Mouse (Mus musculus) CH12.LX (cell line): ENCODE data around the gene Pla2g4f. TPM values are rescaled to one million over a fixed set of nuclear protein-coding genes. Genes with fewer than 3 reads are reported as not detected.

Experiments
- DNase-seq: peaks from one replicate; pipeline ENCODE4 v3.0.0-alpha.2; 2013; ENCODE audit errors: extremely low read depth
- H3K27ac ChIP-seq: 2 replicates; pipeline ENCODE4 v1.5.1; 2012; ENCODE audit warnings: low read depth, mild to moderate bottlenecking, control low read depth, moderate library complexity; ENCODE audit not compliant: insufficient read depth
- H3K27me3 ChIP-seq: replicated peaks from 2 replicates; pipeline ENCODE3; 2012; ENCODE audit warnings: inconsistent platforms
- H3K36me3 ChIP-seq, 2 experiments: replicated peaks in 1 of 2; 2 replicates each; pipeline versions ENCODE3 to v1.6.1; 2012; ENCODE audit warnings: inconsistent platforms in 1 of 2, low read length in 1 of 2, mild to moderate bottlenecking in 1 of 2, mixed read lengths in 1 of 2, moderate library complexity in 1 of 2; ENCODE audit not compliant: control insufficient read depth in 1 of 2, insufficient read depth in 1 of 2
- H3K4me1 ChIP-seq, 2 experiments: 2 replicates each; pipeline ENCODE4 v1.6.1; 2012; ENCODE audit warnings: inconsistent platforms in 1 of 2, moderate library complexity in 1 of 2; ENCODE audit not compliant: insufficient read depth in 2 of 2, control insufficient read depth in 1 of 2
- H3K4me2 ChIP-seq: 2 replicates; pipeline ENCODE4 v1.6.1; 2012; ENCODE audit warnings: low read depth, mild to moderate bottlenecking, control low read depth; ENCODE audit not compliant: poor library complexity, insufficient read depth, severe bottlenecking
- H3K4me3 ChIP-seq, 3 experiments: fragments of 150-350 bp in 1 of 3; sonication (generic) in 1 of 3; replicated peaks in 1 of 3; 2 replicates each; pipeline versions ENCODE3 to v1.5.1; 2011 to 2012; ENCODE audit warnings: low read depth in 2 of 3, low read length in 2 of 3, mild to moderate bottlenecking in 2 of 3, moderate library complexity in 2 of 3, control low read depth in 1 of 3, improper control_type of control experiment in 1 of 3, inconsistent platforms in 1 of 3, mixed read lengths in 1 of 3; ENCODE audit not compliant: poor library complexity in 1 of 3
- H3K79me2 ChIP-seq: replicated peaks from 2 replicates; pipeline ENCODE4 v1.6.1; 2012; ENCODE audit warnings: mild to moderate bottlenecking, moderate library complexity; ENCODE audit not compliant: control insufficient read depth, poor library complexity, insufficient read depth, severe bottlenecking; ENCODE audit errors: extremely low read depth
- H3K9ac ChIP-seq: 2 replicates; pipeline ENCODE4 v1.6.1; 2012; ENCODE audit warnings: low read depth, mild to moderate bottlenecking, control low read depth, moderate library complexity; ENCODE audit not compliant: insufficient read depth
- H3K9me3 ChIP-seq: replicated peaks from 2 replicates; pipeline ENCODE3; 2012; ENCODE audit warnings: low read length, inconsistent platforms, mixed read lengths
- CTCF ChIP-seq, 2 experiments: IDR thresholded peaks in 1 of 2; conservative IDR thresholded peaks in 1 of 2; 2 replicates each; pipeline ENCODE4 v1.5.1; 2011 to 2012; ENCODE audit warnings: low read depth in 2 of 2, low read length in 2 of 2, improper control_type of control experiment in 1 of 2, inconsistent platforms in 1 of 2, mild to moderate bottlenecking in 1 of 2, moderate library complexity in 1 of 2
- E2F4 ChIP-seq: IDR thresholded peaks from 2 replicates; pipeline ENCODE4 v1.6.1; 2011; ENCODE audit warnings: low read depth, low read length, improper control_type of control experiment; ENCODE audit not compliant: insufficient replicate concordance
- JUN ChIP-seq: IDR thresholded peaks from 2 replicates; pipeline ENCODE4 v1.6.1; 2011; ENCODE audit warnings: low read depth, mild to moderate bottlenecking, low read length, improper control_type of control experiment, moderate library complexity; ENCODE audit not compliant: insufficient read depth
- KAT2A ChIP-seq: IDR thresholded peaks from 2 replicates; pipeline ENCODE4 v1.6.1; 2012; ENCODE audit warnings: low read length, improper control_type of control experiment, inconsistent platforms; ENCODE audit not compliant: insufficient replicate concordance
- MEF2A ChIP-seq: IDR thresholded peaks from 2 replicates; pipeline ENCODE4 v1.6.1; 2014; ENCODE audit warnings: low read depth, mild to moderate bottlenecking, inconsistent platforms, low read length, improper control_type of control experiment, borderline replicate concordance
- MXI1 ChIP-seq: IDR thresholded peaks from 2 replicates; pipeline ENCODE4 v1.6.1; 2011; ENCODE audit warnings: mild to moderate bottlenecking, low read depth, low read length, improper control_type of control experiment
- MYC ChIP-seq: IDR thresholded peaks from 2 replicates; pipeline ENCODE4 v1.6.1; 2011; ENCODE audit warnings: low read depth, mild to moderate bottlenecking, improper control_type of control experiment, low read length
- NELFE ChIP-seq: IDR thresholded peaks from 2 replicates; pipeline ENCODE4 v1.6.1; 2011; ENCODE audit warnings: low read depth, low read length, improper control_type of control experiment
- PAX5 ChIP-seq: IDR thresholded peaks from 2 replicates; pipeline ENCODE4 v1.6.1; 2012; ENCODE audit warnings: low read length, inconsistent platforms, mixed read lengths
- POLR2A ChIP-seq: IDR thresholded peaks from 2 replicates; pipeline ENCODE4 v1.6.1; 2011; ENCODE audit warnings: low read depth, mild to moderate bottlenecking, improper control_type of control experiment, low read length
- POLR2AphosphoS2 ChIP-seq: IDR thresholded peaks from 2 replicates; pipeline ENCODE4 v1.6.1; 2011; ENCODE audit warnings: low read depth, low read length, improper control_type of control experiment
- RAD21 ChIP-seq: IDR thresholded peaks from 2 replicates; pipeline ENCODE4 v1.6.1; 2011; ENCODE audit warnings: low read depth, mild to moderate bottlenecking, low read length, improper control_type of control experiment, moderate library complexity
- SIN3A ChIP-seq: IDR thresholded peaks from 2 replicates; pipeline ENCODE4 v1.6.1; 2012; ENCODE audit warnings: low read length, improper control_type of control experiment, inconsistent platforms
- TBP ChIP-seq: conservative IDR thresholded peaks from 2 replicates; pipeline ENCODE4 v1.6.1; 2011; ENCODE audit warnings: low read depth, low read length, improper control_type of control experiment
- TCF12 ChIP-seq: IDR thresholded peaks from 2 replicates; pipeline ENCODE4 v1.6.1; 2014; ENCODE audit warnings: low read depth, mild to moderate bottlenecking, inconsistent platforms, low read length, improper control_type of control experiment
- UBTF ChIP-seq: IDR thresholded peaks from 2 replicates; pipeline ENCODE4 v1.6.1; 2012; ENCODE audit warnings: low read depth, mild to moderate bottlenecking, inconsistent platforms, low read length, improper control_type of control experiment, moderate library complexity
- USF1 ChIP-seq: IDR thresholded peaks from 2 replicates; pipeline ENCODE4 v1.6.1; 2014; ENCODE audit warnings: low read depth, mild to moderate bottlenecking, inconsistent platforms, low read length, improper control_type of control experiment
- USF2 ChIP-seq: conservative IDR thresholded peaks from 2 replicates; pipeline ENCODE4 v1.6.1; 2011; ENCODE audit warnings: low read depth, low read length, improper control_type of control experiment
- ZC3H11A ChIP-seq: IDR thresholded peaks from 2 replicates; pipeline ENCODE4 v1.6.1; 2012; ENCODE audit warnings: low read depth, mild to moderate bottlenecking, inconsistent platforms, low read length, improper control_type of control experiment
- dilution Hi-C: fragments of 300-500 bp; cut with MboI; formaldehyde crosslinking; loops from 2 replicates; pipeline ENCODE4 v1.14.3; 2020; ENCODE audit warnings: low sequenced_read_pairs; ENCODE audit not compliant: extremely low pct_unique_long_range_greater_than_20kb, extremely low pct_ligation_motif_present
- in situ Hi-C: fragments of 300-500 bp; cut with MboI; formaldehyde crosslinking; loops from 3 replicates; pipeline ENCODE4 v1.14.3; 2019; ENCODE audit warnings: low sequenced_read_pairs, low pct_ligation_motif_present, low pct_unique_long_range_greater_than_20kb, mixed read lengths
- polyA plus RNA-seq: library from polyadenylated mRNA; unstranded; fragments of >175 nt; gene quantifications from 2 replicates; pipeline ENCODE4 v1.2.1, GENCODE M21; 2012; ENCODE audit warnings: low read depth; ENCODE audit not compliant: insufficient read length
- total RNA-seq, 2 experiments: library from RNA; depleted of rRNA; stranded (reverse); fragments of 300-350 nt in 1 of 2; fragments of >200 nt in 1 of 2; gene quantifications; 2 replicates each; pipeline ENCODE4 v1.2.3; 2012 to 2014

Pla2g4f gene
- total and polyA plus RNA-seq, 3 experiments = 0.30 to 1.3 TPM; not detected in 1

GRCm38 (mm10) chr2:120284705-120285104, 29.3 kb downstream of the Pla2g4f start:
- peaks cover 0 to 2% of the 10 kb centered on the region in 2 experiments; a peak in 1 of 4 replicates for H3K4me1 ChIP-seq
- H3K27me3 ChIP-seq = peaks cover 3% of the 10 kb centered on the region
- H3K79me2 ChIP-seq = no peaks in the 10 kb centered on the region
- H3K9ac ChIP-seq = no peak overlapping the region
- no peaks in the 10 kb centered on the region for H3K9me3 ChIP-seq
- no peak for TF ChIP-seq POLR2AphosphoS2
- no peak for TF ChIP-seq USF2
- TF ChIP-seq UBTF = no peak
- no peak for TF ChIP-seq ZC3H11A
- no peak for TF ChIP-seq MXI1
- TF ChIP-seq MYC = no peak
- TF ChIP-seq JUN = no peak
- no peak for TF ChIP-seq TCF12
- no peak for TF ChIP-seq MEF2A
- no peak for TF ChIP-seq E2F4
- TF ChIP-seq CTCF (conservative IDR thresholded peaks at IDR 0.05 in 1 of 2, IDR thresholded peaks at IDR 0.05 in 1 of 2; ENCODE audit: low read depth in 2 of 2, low read length in 2 of 2) = no peak
- TF ChIP-seq SIN3A = no peak
- TF ChIP-seq POLR2A = no peak
- TF ChIP-seq TBP = no peak
- no peak for TF ChIP-seq RAD21
- TF ChIP-seq PAX5 = no peak
- TF ChIP-seq USF1 = no peak
- TF ChIP-seq, all 38 proteins: peak for 0
- Histone ChIP-seq H3K4me2 (no peak overlapping the region), H3K27ac (no peak overlapping the region), H3K36me3 (no peaks in the 10 kb centered on the region), H3K4me3 (no peak overlapping the region)
- DNase-seq = no peak
- dilution Hi-C loops (no loop called here), in situ Hi-C loops (loop anchor here (25.0 kb wide), 1 partner anchor 197 kb away; no protein-coding TSS in a partner anchor)

GRCm38 (mm10) chr2:120284094-120284493, 29.9 kb downstream of the Pla2g4f start:
- no peak for TF ChIP-seq NELFE
- no peak for TF ChIP-seq MXI1
- no peak for TF ChIP-seq KAT2A
- no peak for TF ChIP-seq USF1
- no peaks in the 10 kb centered on the region for H3K36me3 ChIP-seq
- peaks cover 0 to 3% of the 10 kb centered on the region in 2 experiments; a peak in 1 of 4 replicates for H3K4me1 ChIP-seq
- peaks cover 3% of the 10 kb centered on the region for H3K27me3 ChIP-seq
- no peaks in the 10 kb centered on the region for H3K9me3 ChIP-seq
- no peak for DNase-seq
- H3K9ac ChIP-seq = no peak overlapping the region
- dilution Hi-C loops (no loop called here), in situ Hi-C loops (loop anchor here (25.0 kb wide), 1 partner anchor 197 kb away; no protein-coding TSS in a partner anchor)
- H3K4me2 ChIP-seq = no peak overlapping the region
- H3K79me2 ChIP-seq = no peaks in the 10 kb centered on the region
- H3K27ac ChIP-seq = no peak overlapping the region
- H3K4me3 ChIP-seq = no peak overlapping the region
